Mouse (Mus musculus) embryonic facial prominence, embryonic 10.5 days (tissue): Measurements from ENCODE around the gene Gtf2f1. TPM values are rescaled to one million over a fixed set of nuclear protein-coding genes. Genes with fewer than 3 reads are reported as not detected.
A peak's percentile ranks its signal among the peaks of the same experiment; 100 is the strongest.
"Not testable (repeated sequence)": the region's sequence is repeated elsewhere in the genome, so short reads cannot be mapped to it uniquely, and the experiment has no call there.

Source experiments
- DNase-seq: peaks from one replicate; pipeline ENCODE4 v3.0.0-alpha.2; 2017; ENCODE audit warnings: low spot score
- H3K27ac ChIP-seq: fragments of 300-500 bp; sonication (generic); replicated peaks from 2 replicates; pipeline ENCODE4 v1.5.1; 2016; ENCODE audit warnings: mild to moderate bottlenecking
- H3K27me3 ChIP-seq: fragments of 300-500 bp; sonication (generic); replicated peaks from 2 replicates; pipeline ENCODE4 v1.6.1; 2016; ENCODE audit warnings: low read depth, mild to moderate bottlenecking; ENCODE audit not compliant: poor library complexity, severe bottlenecking
- H3K36me3 ChIP-seq: fragments of 300-500 bp; sonication (generic); replicated peaks from 2 replicates; pipeline ENCODE4 v1.6.1; 2016; ENCODE audit warnings: mild to moderate bottlenecking, moderate library complexity
- H3K4me1 ChIP-seq: fragments of 300-500 bp; sonication (generic); 2 replicates; pipeline ENCODE4 v1.6.1; 2016
- H3K4me3 ChIP-seq: fragments of 300-500 bp; sonication (generic); 2 replicates; pipeline ENCODE4 v1.5.1; 2016; ENCODE audit warnings: mild to moderate bottlenecking, moderate library complexity
- H3K9me3 ChIP-seq: fragments of 300-500 bp; sonication (generic); 2 replicates; pipeline ENCODE4 v1.6.1; 2016; ENCODE audit warnings: mild to moderate bottlenecking
- WGBS: fragments of 180-500 bp; shearing (Covaris S2); methylation state at CpG from one replicate; pipeline ENCODE4 v1.1.7; 2016; 5-methylcytosine and 5-hydroxymethylcytosine counted together
- polyA plus RNA-seq: library from polyadenylated mRNA; unstranded; fragments of >200 nt; fragmentation: Nextera tagmentation; extraction: Ambion mirVana; gene quantifications from 2 replicates; pipeline ENCODE4 v1.2.1, GENCODE M21; 2016

Gtf2f1 gene
- 78.7 and 80.7 TPM in 2 replicates for polyA plus RNA-seq

GRCm38 (mm10) chr17:57011236-57012141 lies at the start of gene Gtf2f1, which contains the start of gene Gm17949:
Gene Gtf2f1, minus strand, starts transcription at chr17:57011288.
Gene Gm17949, plus strand, starts transcription at chr17:57011469.
- Histone ChIP-seq H3K4me3 (peak within 1 kb of the TSS; percentile 80), H3K27me3 (no peaks in the 10 kb centered on the region), H3K36me3 (peaks cover 29% of the 10 kb centered on the region), H3K4me1 (peaks cover 23% of the 10 kb centered on the region), H3K27ac (peak within 1 kb of the TSS; percentile 94), H3K9me3 (no peaks in the 10 kb centered on the region)
- WGBS = under 1% methylated on average over 51 of the region's 51 CpGs
- DNase-seq = peak; percentile 97

DNA sequence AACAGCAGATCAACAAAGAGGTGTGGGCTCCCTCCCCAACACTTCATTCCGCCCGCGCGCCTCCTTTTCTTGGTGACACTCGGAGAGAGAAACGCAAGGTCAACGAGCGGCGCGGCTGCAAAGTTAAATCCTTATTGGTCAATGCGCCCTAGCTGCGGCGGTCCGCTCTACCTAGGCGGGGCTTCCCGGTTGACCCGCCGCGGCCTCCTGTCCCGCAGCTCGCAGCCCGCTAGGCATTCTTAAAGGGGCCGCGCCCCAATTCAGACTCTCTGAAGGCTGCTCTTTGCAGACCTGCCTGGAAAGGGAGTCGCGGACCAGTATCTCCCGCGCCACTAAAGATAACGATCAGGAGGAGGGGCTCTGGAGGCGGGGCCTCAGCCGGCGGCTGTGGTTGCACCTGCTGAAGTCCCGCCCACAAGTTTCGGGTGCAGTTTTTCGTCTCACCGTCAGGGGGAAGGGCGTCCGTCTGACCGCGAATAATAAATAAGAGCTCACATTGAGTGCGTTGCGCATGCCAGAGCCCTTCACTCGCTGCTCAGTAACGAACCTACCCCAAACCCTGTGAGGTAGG lies 49.2 kb upstream of the Gtf2f1 start:
- Histone ChIP-seq H3K4me3 (peak overlapping the region; percentile 88), H3K4me1 (peaks cover 36% of the 10 kb centered on the region), H3K9me3 (no peaks in the 10 kb centered on the region), H3K36me3 (0 out of 2 replicates have a peak, but pooled peaks cover 9% of the 10 kb centered on the region), H3K27ac (peak overlapping the region; percentile 82), H3K27me3 (peaks cover 67% of the 10 kb centered on the region)
- peak; percentile 93 for DNase-seq
- WGBS = under 1% methylated on average over 44 of the region's 44 CpGs

GRCm38 (mm10) chr17:57059486-57059977 lies 48.4 kb upstream of the Gtf2f1 start, which contains the start of gene Slc25a23:
Gene Slc25a23, minus strand, starts transcription at chr17:57059863.
- H3K27me3 ChIP-seq = peaks cover 59% of the 10 kb centered on the region
- peak within 1 kb of the TSS; percentile 82 for H3K27ac ChIP-seq

GRCm38 (mm10) chr17:57058891-57059485 lies 47.9 kb upstream of the Gtf2f1 start, which contains the start of gene Crb3:
Gene Crb3, plus strand, starts transcription at chr17:57059105.
- peak within 1 kb of the TSS; percentile 88 for H3K4me3 ChIP-seq
- 0% methylated on average over 22 of the region's 22 CpGs for WGBS
- DNase-seq = peak; percentile 46

More at GRCm38 (mm10) chr17:57059486-57059977, 48.4 kb upstream of the Gtf2f1 start, which contains the start of gene Slc25a23:
- Histone ChIP-seq H3K4me3 (peak within 1 kb of the TSS; percentile 88), H3K4me1 (peaks cover 36% of the 10 kb centered on the region), H3K9me3 (no peaks in the 10 kb centered on the region), H3K36me3 (0 out of 2 replicates have a peak, but pooled peaks cover 15% of the 10 kb centered on the region)
- WGBS = 0% methylated on average over 38 of the region's 45 CpGs
- DNase-seq = peak; percentile 90

DNA sequence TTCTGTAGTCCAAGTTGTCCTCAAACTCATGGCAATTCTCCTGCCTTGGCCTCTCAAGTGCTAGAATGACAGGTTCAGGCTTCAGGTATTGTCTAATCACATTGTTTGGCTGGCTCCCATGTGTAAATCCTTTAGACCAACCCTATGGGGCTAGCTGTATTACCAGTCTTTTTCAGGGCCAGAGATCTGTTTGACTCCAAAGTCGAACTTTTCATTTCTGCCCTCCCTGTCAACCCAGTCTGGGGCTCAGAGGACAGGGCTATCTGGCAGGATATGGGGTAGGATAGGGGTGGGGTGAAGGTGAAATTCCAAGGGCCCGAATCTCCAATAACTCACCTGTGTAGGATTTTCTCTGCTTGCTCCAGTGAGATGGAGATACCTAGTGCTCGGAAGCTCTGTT lies 45.2 kb upstream of the Gtf2f1 start:
- H3K27ac ChIP-seq = no peak overlapping the region
- H3K4me3 ChIP-seq = no peak overlapping the region
- H3K27me3 ChIP-seq = peaks cover 26% of the 10 kb centered on the region
- H3K36me3 ChIP-seq = peaks cover 34% of the 10 kb centered on the region
- WGBS = 80% methylated on average over 3 of the region's 3 CpGs
- peaks cover 25% of the 10 kb centered on the region for H3K4me1 ChIP-seq
- no peaks in the 10 kb centered on the region for H3K9me3 ChIP-seq
- DNase-seq = no peak

More at GRCm38 (mm10) chr17:57058891-57059485, 47.9 kb upstream of the Gtf2f1 start, which contains the start of gene Crb3:
- H3K27me3 ChIP-seq = peaks cover 53% of the 10 kb centered on the region
- H3K27ac ChIP-seq = peak within 1 kb of the TSS; percentile 82
- H3K9me3 ChIP-seq = no peaks in the 10 kb centered on the region
- peaks cover 36% of the 10 kb centered on the region for H3K4me1 ChIP-seq
- peaks cover 15% of the 10 kb centered on the region; the same call in 1 of the 2 replicates for H3K36me3 ChIP-seq

- not testable (repeated sequence) for H3K27me3 ChIP-seq, H3K4me1 ChIP-seq, H3K4me3 ChIP-seq, H3K9me3 ChIP-seq, H3K27ac ChIP-seq, DNase-seq
- 81% methylated on average over 4 of the region's 4 CpGs for WGBS
- H3K36me3 ChIP-seq = peaks cover 45% of the 10 kb centered on the region
These were observed 40.6 kb upstream of the Gtf2f1 start for GRCm38 (mm10) chr17:57051679-57052078.

DNA sequence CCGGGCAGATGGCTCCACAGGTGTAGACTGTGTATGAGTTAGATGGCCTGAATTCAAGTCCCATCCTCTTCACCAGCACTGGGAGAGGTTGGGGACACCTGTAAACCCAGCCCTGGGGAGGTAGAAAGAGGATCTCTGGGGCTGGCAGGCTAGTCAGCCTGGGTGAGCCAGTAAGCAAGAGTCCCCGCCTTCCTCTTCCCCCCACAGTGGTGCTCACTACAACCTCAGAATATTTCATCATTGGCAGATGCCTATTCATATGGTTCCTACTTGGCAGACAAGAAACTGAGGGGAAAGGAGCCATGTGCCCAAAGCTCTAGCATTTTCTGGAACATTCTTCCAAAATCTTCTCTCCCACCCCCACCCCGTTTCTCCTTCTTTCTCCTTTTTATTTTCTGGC lies 37.7 kb upstream of the Gtf2f1 start:
- Histone ChIP-seq H3K27me3 (no peaks in the 10 kb centered on the region), H3K4me3 (no peak overlapping the region), H3K9me3 (no peaks in the 10 kb centered on the region), H3K4me1 (0 out of 2 replicates have a peak, but pooled peaks cover 3% of the 10 kb centered on the region), H3K27ac (no peak overlapping the region), H3K36me3 (peaks cover 40% of the 10 kb centered on the region)
- WGBS = 96% methylated on average over 3 of the region's 3 CpGs
- no peak for DNase-seq

DNA sequence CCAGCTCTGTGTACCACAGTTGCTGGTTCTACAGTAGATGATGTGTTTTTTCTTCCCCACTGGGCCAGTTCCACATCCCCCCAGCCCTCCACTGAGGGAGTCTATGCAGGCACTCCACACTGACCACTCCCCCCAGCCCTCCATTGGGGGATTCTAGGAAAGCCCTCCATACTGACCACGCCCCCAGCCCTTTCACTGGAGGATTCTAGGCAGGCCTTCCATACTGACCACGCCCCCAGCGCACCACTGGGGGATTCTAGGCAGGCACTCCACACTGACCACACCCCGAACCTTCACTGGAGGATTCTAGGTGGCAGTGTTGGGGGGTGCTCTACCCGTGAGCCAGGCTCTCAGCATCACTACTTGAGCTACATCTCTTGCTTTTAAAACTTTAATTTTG lies 36.3 kb upstream of the Gtf2f1 start:
- 0 out of 2 replicates have a peak, but pooled peaks cover 3% of the 10 kb centered on the region for H3K4me1 ChIP-seq
- no peaks in the 10 kb centered on the region for H3K9me3 ChIP-seq
- no peak overlapping the region for H3K27ac ChIP-seq
- no peak for DNase-seq
- 36% methylated on average over 5 of the region's 5 CpGs for WGBS
- no peak overlapping the region for H3K4me3 ChIP-seq
- peaks cover 26% of the 10 kb centered on the region for H3K36me3 ChIP-seq
- H3K27me3 ChIP-seq = no peaks in the 10 kb centered on the region

- H3K4me1 ChIP-seq = peaks cover 2% of the 10 kb centered on the region; the same call in 1 of the 2 replicates
- H3K27ac ChIP-seq = no peak within 1 kb of the TSS
- H3K9me3 ChIP-seq = no peaks in the 10 kb centered on the region
- no peak for DNase-seq
- WGBS = 69% methylated on average over 8 of the region's 8 CpGs
- no peak within 1 kb of the TSS for H3K4me3 ChIP-seq
- H3K27me3 ChIP-seq = peaks cover 24% of the 10 kb centered on the region
- H3K36me3 ChIP-seq = peaks cover 10% of the 10 kb centered on the region; the same call in 1 of the 2 replicates
These were observed 30.5 kb upstream of the Gtf2f1 start, which contains the start of gene Slc25a41 for GRCm38 (mm10) chr17:57041554-57041953. Gene Slc25a41, minus strand, starts transcription at chr17:57041654.

GRCm38 (mm10) chr17:57038978-57039377 lies 27.9 kb upstream of the Gtf2f1 start:
- Histone ChIP-seq H3K27ac (no peak overlapping the region), H3K4me1 (peaks cover 2% of the 10 kb centered on the region; the same call in 1 of the 2 replicates), H3K36me3 (no peaks in the 10 kb centered on the region), H3K27me3 (peaks cover 24% of the 10 kb centered on the region), H3K9me3 (no peaks in the 10 kb centered on the region), H3K4me3 (no peak overlapping the region)
- WGBS = 37% methylated on average over 8 of the region's 8 CpGs
- DNase-seq = no peak

- DNase-seq = no peak
- Histone ChIP-seq H3K27me3 (peaks cover 11% of the 10 kb centered on the region), H3K36me3 (peaks cover 18% of the 10 kb centered on the region), H3K27ac (peak overlapping the region; percentile 87; the same call in 1 of the 2 replicates), H3K4me3 (peak overlapping the region; percentile 84), H3K4me1 (peaks cover 24% of the 10 kb centered on the region), H3K9me3 (no peaks in the 10 kb centered on the region)
- WGBS = 78% methylated on average over 4 of the region's 4 CpGs
These were observed 21.8 kb upstream of the Gtf2f1 start for GRCm38 (mm10) chr17:57032854-57033253.
